Mouse (Mus musculus) embryonic fibroblast, embryonic 13.5 days (primary cell): Measurements from ENCODE around the gene Gm7879. TPM values are rescaled to one million over a fixed set of nuclear protein-coding genes. Genes with fewer than 3 reads are reported as not detected.
"Not testable (repeated sequence)": the region's sequence is repeated elsewhere in the genome, so short reads cannot be mapped to it uniquely, and the experiment has no call there.

Source experiments
- H3K27ac ChIP-seq: 2 replicates; pipeline ENCODE4 v1.5.1; 2012; ENCODE audit warnings: low read length, control low read depth, inconsistent platforms; ENCODE audit not compliant: insufficient read depth
- H3K4me1 ChIP-seq: 2 replicates; pipeline ENCODE4 v1.6.1; 2011; ENCODE audit warnings: low read length; ENCODE audit not compliant: control insufficient read depth, insufficient read depth
- H3K4me3 ChIP-seq: 2 replicates; pipeline ENCODE4 v1.5.1; 2011; ENCODE audit warnings: mild to moderate bottlenecking, control low read depth, low read length; ENCODE audit not compliant: insufficient read depth
- CTCF ChIP-seq: IDR thresholded peaks from 2 replicates; pipeline ENCODE4 v1.5.1; 2011; ENCODE audit warnings: mild to moderate bottlenecking, control low read depth, low read length, moderate library complexity, borderline replicate concordance; ENCODE audit not compliant: insufficient read depth
- POLR2A ChIP-seq: IDR thresholded peaks from 2 replicates; pipeline ENCODE4 v1.6.1; 2011; ENCODE audit warnings: low read depth, mild to moderate bottlenecking, control low read depth, low read length, moderate library complexity
- polyA plus RNA-seq: library from polyadenylated mRNA; stranded (reverse); fragments of >200 nt; gene quantifications from 2 replicates; pipeline ENCODE4 v1.2.4, GENCODE M21; 2011; ENCODE audit warnings: low read depth; ENCODE audit not compliant: missing spikeins, insufficient read length

Gm7879 gene
- polyA plus RNA-seq: not detected in 2 replicates

GRCm38 (mm10) chr5:43912844-43913243, at the start of gene Gm7879:
Gene Gm7879 (plus strand): TSS chr5:43913144.
- H3K27ac ChIP-seq, H3K4me1 ChIP-seq, H3K4me3 ChIP-seq: not testable (repeated sequence)

- TF ChIP-seq POLR2A (no peak), CTCF (no peak)
- Histone ChIP-seq H3K4me3 (no peak overlapping the region), H3K27ac (no peak overlapping the region), H3K4me1 (peaks cover 4% of the 10 kb centered on the region)
Measured at GRCm38 (mm10) chr5:43863642-43864041, 49.3 kb upstream of the Gm7879 start.

GRCm38 (mm10) chr5:43865316-43865715, 47.6 kb upstream of the Gm7879 start:
- Histone ChIP-seq H3K27ac (no peak overlapping the region), H3K4me1 (peaks cover 4% of the 10 kb centered on the region), H3K4me3 (no peak overlapping the region)
- TF ChIP-seq POLR2A (no peak), CTCF (no peak)

- Histone ChIP-seq H3K4me1 (peaks cover 4% of the 10 kb centered on the region), H3K27ac (peak within 1 kb of the TSS; percentile 7; the same call in 1 of the 2 replicates), H3K4me3 (peak within 1 kb of the TSS; percentile 21)
- TF ChIP-seq CTCF: no peak
Measured at GRCm38 (mm10) chr5:43868253-43868652, 44.7 kb upstream of the Gm7879 start, which contains the start of gene Cd38. Gene Cd38 (plus strand): TSS chr5:43868553.

- peak overlapping the region; percentile 7; the same call in 1 of the 2 replicates for H3K27ac ChIP-seq
- peaks cover 4% of the 10 kb centered on the region for H3K4me1 ChIP-seq
Measured at GRCm38 (mm10) chr5:43868711-43869600, 44.0 kb upstream of the Gm7879 start.

GRCm38 (mm10) chr5:43871845-43872244, 41.1 kb upstream of the Gm7879 start:
- H3K27ac ChIP-seq: no peak overlapping the region
- H3K4me3 ChIP-seq: no peak overlapping the region
- TF ChIP-seq CTCF (no peak), POLR2A (no peak)
- peaks cover 4% of the 10 kb centered on the region for H3K4me1 ChIP-seq

More at GRCm38 (mm10) chr5:43868711-43869600, 44.0 kb upstream of the Gm7879 start:
- peak overlapping the region; percentile 21 for H3K4me3 ChIP-seq
- TF ChIP-seq CTCF: no peak
- 0 out of 2 replicates have a peak, but pooled peaks have one; percentile 47 for TF ChIP-seq POLR2A

- H3K4me3 ChIP-seq: no peak overlapping the region
- TF ChIP-seq CTCF (no peak), POLR2A (no peak)
- H3K4me1 ChIP-seq: peaks cover 4% of the 10 kb centered on the region
- no peak overlapping the region for H3K27ac ChIP-seq
Measured at GRCm38 (mm10) chr5:43872652-43873051, 40.3 kb upstream of the Gm7879 start.

- TF ChIP-seq POLR2A (no peak), CTCF (no peak)
- no peaks in the 10 kb centered on the region for H3K4me1 ChIP-seq
- no peak overlapping the region for H3K4me3 ChIP-seq
- no peak overlapping the region for H3K27ac ChIP-seq
Measured at GRCm38 (mm10) chr5:43882034-43882433, 30.9 kb upstream of the Gm7879 start.

- Histone ChIP-seq H3K4me1 (no peaks in the 10 kb centered on the region), H3K27ac (no peak overlapping the region), H3K4me3 (no peak overlapping the region)
- TF ChIP-seq POLR2A (no peak), CTCF (no peak)
Measured at GRCm38 (mm10) chr5:43885060-43885820, 27.7 kb upstream of the Gm7879 start.

- Histone ChIP-seq H3K4me3 (no peak overlapping the region), H3K27ac (no peak overlapping the region), H3K4me1 (peaks cover 5% of the 10 kb centered on the region; the same call in 1 of the 2 replicates)
- no peak for TF ChIP-seq POLR2A
- TF ChIP-seq CTCF: no peak
Measured at GRCm38 (mm10) chr5:43892386-43892785, 20.6 kb upstream of the Gm7879 start.
